Mouse (Mus musculus) megakaryocyte, adult 5-6 weeks (primary cell): ENCODE results near the gene Hgf. TPM values are rescaled to one million over a fixed set of nuclear protein-coding genes. Genes with fewer than 3 reads are reported as not detected.

Experiments used
- ATAC-seq: 2 replicates; pipeline ENCODE4 v1.8.0; 2016; ENCODE audit warnings: mild to moderate bottlenecking, inconsistent platforms; ENCODE audit not compliant: poor library complexity, severe bottlenecking
- total RNA-seq, 2 experiments: library from RNA; stranded (forward) in 1 of 2; stranded (reverse) in 1 of 2; fragments of 153-499, 151-499 nt in 1 of 2; fragments of 221-1000, 200-1000 nt in 1 of 2; gene quantifications; 2 replicates each; pipeline versions ENCODE4 v1.2.3 to v1.2.4; 2015 to 2017

Gene Hgf
- 19.1 and 19.2 TPM in 2 replicates for total RNA-seq (2015)
- 23.8 and 26.5 TPM in 2 replicates for total RNA-seq (2017)

DNA sequence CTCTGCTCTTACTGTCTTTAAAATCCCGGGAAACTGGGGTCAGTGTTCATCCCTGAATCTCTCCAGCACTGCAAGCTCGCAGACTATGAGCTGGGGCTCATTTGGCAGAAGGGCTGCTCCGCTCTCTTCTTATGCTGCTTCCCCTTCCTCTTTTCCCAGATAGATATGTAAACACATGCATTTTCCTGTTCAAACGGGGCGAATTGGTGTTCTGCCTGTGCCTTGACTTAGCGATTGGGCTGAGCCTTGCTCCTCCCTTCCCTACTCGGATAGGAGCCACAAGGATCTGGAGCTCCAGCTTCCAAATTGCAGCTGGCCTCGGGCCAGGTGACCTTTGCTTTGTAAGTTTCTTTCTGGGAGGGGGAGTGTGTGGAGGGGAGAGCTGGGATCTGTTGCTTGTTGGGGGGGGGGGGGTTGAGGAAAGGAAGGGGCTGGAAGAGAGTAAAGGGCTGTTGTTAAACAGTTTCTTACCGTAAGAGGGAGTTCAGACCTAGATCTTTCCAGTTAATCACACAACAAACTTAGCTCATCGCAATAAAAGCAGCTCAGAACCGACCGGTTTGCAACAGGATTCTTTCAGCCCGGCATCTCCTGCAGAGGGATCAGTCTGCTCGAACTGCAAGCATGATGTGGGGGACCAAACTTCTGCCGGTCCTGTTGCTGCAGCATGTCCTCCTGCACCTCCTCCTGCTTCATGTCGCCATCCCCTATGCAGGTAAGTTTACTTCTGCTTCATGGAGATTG is at the start of gene Hgf:
Hgf (plus strand) TSS at position 192 of the 744 bp plus-strand sequence.
- ATAC-seq: peak; percentile 78

- ATAC-seq: peak; percentile 83
These were observed 46.5 kb upstream of the Hgf start for GRCm38 (mm10) chr5:16506702-16507350.

DNA sequence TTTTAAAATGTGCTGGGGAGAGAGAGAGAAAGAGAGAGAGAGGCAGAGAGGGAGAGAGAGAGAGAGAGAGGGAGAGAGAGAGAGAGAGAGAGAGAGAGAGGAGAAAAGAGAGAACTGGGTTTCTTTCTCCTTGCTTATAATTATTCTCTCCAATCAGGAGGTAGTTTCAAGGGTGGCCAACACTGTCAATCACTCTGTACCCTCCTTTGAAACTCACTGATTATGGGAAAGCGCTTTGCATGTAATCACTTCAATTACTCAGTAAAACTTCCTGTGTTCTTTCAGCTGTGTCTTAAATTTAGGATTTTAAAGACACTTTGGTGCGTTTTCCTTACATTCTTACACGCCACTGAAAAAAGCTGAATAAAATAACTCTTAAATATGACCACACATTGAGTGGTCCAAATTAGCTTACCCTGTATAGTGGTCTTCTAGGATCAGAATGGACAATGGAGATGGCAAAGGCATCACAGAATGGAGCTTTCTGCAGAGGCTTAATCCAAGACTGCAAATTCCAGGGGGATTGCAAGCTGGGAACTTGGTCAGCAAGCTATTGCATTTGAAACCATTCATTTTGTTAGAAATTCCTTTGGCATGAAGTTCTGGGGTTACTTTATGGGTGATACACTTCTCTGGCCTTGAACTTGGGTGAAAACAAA is 21.5 kb upstream of the Hgf start:
- no peak for ATAC-seq

DNA sequence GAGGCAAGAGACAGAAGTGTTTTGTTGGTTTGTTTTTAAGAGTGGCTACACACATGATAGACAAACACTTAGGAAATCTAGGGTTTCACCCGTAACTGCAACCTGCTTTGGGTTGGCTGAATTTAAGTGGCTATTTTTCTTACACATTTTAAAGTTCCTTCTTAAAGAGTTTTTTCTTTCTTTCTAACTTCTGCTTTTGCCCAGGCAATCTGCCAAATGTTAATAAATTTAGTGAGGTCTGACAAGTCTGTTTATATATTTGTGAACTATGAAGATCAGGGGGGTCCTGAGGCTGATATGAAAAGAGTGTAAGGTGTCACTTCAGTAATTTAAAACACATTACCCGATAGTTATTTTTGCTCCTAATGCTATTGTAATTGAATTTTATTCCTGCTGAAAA is 15.2 kb upstream of the Hgf start:
- peak; percentile 25; the same call in 1 of the 2 replicates for ATAC-seq

DNA sequence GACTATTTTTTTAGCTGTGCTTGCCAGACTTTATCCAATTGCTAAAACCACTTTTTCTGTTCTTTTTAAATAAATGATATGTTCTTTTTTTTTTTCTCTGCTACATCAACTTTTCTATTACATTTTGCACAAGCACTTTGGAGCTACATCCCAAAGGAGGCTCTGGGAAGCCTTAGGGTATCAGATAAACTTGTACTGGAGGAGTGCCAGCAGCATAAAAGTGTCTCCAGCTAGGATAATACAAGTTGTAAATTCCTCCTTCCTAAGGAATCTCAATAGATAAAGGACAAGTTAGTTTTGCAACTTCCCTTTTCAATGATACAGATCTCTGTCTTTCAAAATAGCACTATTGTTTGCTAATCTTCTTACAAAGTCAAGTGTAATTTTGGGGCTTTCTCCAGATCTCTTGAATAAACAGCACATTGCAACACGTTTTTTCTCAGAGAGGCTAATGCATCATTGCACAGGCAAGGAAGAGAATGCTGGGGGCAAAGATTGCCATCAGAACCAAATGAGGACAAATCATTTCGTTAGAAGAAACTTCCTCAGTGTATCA is 11.7 kb upstream of the Hgf start:
- ATAC-seq: peak; percentile 78

GRCm38 (mm10) chr5:16547490-16547889 is 5.8 kb upstream of the Hgf start:
- peak; percentile 84 for ATAC-seq

- ATAC-seq: peak; percentile 80
These were observed 648 bp upstream of the Hgf start for GRCm38 (mm10) chr5:16552647-16553046.

GRCm38 (mm10) chr5:16560247-16560646 is 7.0 kb downstream of the Hgf start:
- no peak for ATAC-seq

- peak; percentile 67 for ATAC-seq
These were observed 15.7 kb downstream of the Hgf start for GRCm38 (mm10) chr5:16568997-16569396.

GRCm38 (mm10) chr5:16577882-16578742 is 24.8 kb downstream of the Hgf start:
- peak; percentile 81 for ATAC-seq

DNA sequence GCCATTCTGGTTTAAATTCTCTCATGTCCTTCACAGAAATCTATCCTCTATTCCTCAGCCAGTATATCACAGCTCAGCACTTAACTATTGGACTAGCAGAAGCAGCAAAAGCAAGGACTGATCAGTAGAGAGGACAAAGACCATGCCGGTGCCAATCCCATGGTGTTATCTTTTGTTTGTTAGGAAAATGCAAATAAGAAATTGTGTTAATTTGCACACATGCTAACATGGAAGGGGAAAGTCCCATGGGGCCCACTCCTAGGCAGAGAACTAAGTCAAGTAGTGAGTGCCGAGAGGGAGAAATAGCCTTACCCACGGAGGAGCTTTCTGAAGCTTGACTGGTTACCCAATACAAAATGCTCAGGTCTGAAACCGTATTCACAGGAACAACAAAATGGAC is 42.4 kb downstream of the Hgf start:
- no peak for ATAC-seq

DNA sequence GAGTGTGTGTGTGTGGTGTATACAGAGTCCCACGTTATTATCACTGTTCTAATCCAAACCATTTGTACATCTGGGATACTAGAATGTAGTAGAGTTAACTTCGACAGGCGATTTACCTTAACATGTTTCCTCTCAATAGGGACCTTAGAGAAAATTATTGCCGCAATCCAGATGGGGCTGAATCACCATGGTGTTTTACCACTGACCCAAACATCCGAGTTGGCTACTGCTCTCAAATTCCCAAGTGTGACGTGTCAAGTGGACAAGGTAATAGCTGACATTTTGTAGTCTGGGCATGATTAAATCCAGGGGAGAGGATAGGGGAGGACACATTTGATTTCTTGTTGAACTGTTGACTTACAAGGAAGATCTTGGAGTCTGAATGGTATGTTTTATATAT is 44.7 kb downstream of the Hgf start:
- ATAC-seq: no peak

GRCm38 (mm10) chr5:16601463-16601862 is 48.2 kb downstream of the Hgf start:
- ATAC-seq: no peak

GRCm38 (mm10) chr5:16632996-16633395 is 79.7 kb downstream of the Hgf start:
- ATAC-seq: no peak

DNA sequence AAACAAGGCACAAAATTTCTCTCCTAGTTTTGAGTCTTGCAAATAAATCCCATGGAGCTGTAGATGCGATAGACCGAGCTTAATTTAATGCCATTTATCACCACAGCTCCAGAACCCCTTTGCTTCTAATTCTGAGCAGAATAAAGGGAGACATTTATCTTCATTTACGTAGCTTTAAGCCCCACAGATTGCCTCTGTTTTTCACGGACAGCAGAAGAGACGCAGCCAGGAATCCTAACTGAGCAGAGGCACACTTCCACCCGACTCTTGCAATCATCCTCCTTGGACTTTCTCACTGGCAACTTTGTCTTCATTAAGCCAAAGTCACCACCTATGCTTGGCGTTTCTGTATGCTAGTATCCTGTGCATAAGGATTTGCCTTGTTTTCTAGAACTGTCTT is 93.1 kb downstream of the Hgf start:
- no peak for ATAC-seq

GRCm38 (mm10) chr5:16647701-16648100 is 94.4 kb downstream of the Hgf start:
- ATAC-seq: no peak

- ATAC-seq: peak; percentile 95
These were observed 96.9 kb downstream of the Hgf start for GRCm38 (mm10) chr5:16650240-16650639.

GRCm38 (mm10) chr5:16654022-16654421 is 100.7 kb downstream of the Hgf start:
- no peak for ATAC-seq
